Mouse (Mus musculus) embryo, embryonic 10.5 days (tissue): ENCODE measurements at regions not wholly inside any gene's neighbourhood (a gene's known extent, or its start where the extent isn't known, plus 50 kb on each side); places are given as distances from the start of the nearest gene placed in this dataset.

Experiments used
- DNase-seq: peaks from one replicate; pipeline ENCODE4 v3.0.0-alpha.2; 2015; ENCODE audit warnings: low spot score

DNA sequence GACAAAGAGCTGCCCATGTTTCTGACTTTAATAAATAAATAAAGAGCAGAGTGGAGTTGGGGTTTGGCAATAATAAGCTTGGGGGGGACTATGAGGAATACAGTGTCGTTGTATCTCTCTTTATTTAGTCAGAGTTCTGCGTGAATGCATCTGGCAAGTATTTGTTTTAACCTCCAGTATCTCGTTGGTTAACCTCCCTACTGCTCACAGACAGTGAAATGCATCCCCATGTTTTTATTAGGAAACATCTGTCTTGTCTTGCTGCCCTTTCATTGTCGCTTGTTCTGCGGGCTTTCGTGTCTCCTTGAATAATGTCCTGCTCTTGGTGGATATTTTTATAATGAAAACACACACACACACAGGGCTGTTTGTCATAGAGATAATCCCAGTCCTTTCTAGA lies 118.8 kb upstream of the Ccdc54 start:
- no peak for DNase-seq

DNA sequence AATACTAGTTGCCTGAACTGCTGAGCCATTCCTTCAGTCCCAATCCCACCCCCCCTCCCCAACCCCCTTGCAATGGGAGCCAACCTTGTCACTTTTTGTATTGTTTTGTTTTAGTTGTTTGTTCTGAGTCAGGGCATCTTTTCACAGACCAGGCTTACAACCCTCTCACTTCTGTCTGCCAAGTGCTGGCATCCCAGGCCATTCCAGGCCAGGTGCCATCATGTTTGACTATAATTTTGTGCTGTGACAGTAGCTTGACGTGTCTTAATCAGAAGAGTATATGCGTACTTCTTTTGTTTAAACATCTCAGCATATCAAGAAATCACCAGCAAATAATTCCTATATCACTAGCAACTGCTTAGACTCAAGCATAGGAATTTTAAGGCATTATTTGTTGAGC lies 117.0 kb upstream of the Ccdc54 start:
- no peak for DNase-seq

DNA sequence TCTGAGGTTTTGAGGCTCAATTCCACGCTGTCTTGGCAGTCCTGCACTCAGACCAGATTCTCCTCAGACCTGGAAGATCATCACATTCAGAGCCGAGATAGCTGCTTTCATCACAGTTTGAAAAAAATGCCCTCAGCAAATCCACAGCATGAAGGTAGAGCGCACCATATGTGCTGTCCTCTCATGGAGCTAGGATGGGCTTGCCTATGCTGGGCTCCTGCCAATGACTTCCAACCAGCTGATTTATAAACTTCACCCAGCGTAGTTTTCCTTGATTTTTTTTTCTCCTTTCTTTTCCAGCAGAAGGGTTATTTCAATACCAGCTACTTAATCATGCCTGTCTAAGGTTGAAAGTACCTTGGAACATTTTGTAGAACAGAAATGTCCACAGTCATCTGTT lies 115.0 kb upstream of the Ccdc54 start:
- no peak for DNase-seq

DNA sequence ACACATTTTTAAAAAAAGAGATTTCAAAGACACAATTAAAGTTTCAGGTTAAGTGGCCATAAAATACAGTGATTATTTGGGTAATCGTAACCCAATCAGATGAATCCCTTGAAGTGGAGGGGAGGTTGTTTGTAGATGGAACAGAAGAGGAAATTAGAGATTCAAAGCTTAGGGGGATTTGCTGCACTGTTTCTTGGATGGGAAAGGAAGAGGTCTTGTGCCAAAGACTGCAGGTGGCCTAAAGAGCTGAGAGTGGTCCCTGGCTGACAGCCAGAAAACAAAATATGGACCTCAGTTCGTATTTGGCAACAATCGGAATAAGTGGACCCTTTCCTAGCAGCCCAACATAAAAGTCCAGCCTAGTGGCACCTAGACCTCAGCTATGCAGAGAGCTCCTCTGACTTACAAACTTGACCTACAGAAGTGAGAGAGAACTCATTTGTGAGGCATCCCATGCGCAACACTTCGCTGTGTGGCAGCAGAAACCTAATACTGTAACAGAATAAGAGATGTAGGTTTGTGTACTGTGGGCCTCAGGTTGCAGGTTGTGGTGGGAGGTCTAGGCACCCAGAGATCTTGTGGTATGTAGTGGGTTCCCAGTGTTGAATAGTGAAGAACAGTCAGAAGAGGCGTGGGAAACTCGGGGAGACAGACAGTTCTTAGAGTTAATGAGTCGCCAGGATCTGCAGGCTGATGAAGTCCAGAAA lies 110.0 kb upstream of the Ccdc54 start:
- DNase-seq: no peak

DNA sequence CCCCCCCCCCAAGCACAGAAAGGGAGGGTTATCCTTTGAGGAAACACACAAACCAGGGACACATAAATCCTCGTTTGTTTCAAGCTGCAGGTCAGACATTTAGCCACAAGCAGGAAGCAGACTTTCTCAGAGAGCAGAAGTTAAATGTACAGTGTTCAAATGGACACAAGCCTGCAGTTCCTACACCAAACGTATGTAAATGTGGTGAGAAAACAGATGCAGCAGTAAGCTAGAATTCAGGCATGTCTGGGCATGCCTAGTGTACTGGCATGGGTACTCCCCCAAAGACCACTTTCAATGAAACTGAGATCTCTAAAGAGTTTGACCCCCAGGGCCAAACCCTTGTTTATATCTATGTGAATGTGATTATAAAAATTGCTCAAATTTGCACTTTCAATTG lies 109.2 kb upstream of the Ccdc54 start:
- DNase-seq: no peak

DNA sequence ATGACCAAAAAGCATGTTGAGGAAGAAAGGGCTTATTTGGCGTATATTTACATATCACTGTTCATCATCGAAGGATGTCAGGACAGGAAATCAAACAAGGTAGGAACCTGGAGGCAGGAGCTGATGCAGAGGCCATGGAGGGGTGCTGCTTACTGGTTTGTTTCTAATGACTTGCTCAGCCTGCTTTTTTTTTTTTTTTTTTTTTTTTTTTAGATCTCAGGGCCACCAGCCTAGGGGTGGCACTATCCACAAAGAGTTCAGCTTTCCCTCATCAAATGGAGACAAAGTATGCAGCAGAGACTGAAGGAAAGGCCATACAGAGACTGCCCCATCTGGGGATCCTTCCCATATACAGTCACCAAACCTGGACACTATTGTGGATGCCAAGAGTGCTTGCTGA lies 106.8 kb upstream of the Ccdc54 start:
- no peak for DNase-seq

DNA sequence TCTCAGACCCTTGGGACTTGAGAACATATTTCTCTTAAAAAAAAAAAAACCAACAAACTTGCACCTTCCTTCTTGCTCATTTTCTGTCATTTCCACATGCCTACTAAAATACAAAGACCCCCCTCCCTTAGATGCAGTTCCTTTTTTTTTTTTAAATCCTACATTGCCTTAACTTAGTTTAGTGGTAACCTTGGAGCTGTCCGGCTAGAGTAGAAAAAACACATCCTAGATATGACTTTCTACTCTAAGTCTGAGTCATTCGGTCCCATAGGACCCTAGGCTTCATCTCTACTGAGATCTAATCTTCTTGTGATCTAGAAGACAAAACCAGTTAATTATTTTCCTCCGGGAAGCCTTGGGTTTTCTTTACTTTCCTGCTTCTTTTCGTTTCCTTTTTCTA lies 105.1 kb upstream of the Ccdc54 start:
- no peak for DNase-seq

DNA sequence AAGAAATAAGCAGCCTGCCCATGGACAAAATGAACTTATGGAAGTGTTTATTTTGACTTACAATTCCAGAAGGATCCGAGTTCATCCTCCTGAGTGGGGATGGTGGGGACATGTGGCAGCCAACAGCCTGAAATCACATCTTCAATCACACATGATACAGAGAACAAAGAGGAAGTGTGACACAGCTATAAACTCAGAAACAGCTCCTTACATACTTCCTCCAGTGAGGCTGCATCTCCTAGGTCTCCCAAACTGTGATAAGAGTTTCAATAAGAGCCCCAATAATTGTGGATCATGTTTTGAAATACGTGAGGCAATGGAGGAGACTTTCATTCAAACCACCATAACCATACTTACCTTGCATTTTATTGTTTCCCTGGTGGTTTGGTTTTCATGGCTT lies 103.1 kb upstream of the Ccdc54 start:
- no peak for DNase-seq

DNA sequence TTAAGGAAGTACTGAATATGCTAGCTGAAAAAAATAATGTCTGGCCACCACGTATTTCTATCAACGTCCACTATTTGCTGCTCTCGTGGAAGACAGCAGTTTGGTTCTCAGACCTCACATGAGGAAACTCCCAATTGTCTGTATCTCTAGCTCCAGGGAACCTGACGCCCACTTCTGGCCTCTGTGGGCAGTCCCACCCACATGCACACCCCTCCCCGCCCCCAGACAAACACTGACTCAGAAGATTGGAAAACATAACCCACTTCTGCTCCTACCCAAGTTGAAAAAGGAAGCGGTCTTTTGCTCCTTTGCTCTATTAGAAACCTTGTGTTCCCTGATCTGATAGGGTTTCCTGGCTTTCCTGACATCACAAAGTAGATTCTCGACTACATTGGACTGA lies 99.9 kb upstream of the Ccdc54 start:
- DNase-seq: no peak

DNA sequence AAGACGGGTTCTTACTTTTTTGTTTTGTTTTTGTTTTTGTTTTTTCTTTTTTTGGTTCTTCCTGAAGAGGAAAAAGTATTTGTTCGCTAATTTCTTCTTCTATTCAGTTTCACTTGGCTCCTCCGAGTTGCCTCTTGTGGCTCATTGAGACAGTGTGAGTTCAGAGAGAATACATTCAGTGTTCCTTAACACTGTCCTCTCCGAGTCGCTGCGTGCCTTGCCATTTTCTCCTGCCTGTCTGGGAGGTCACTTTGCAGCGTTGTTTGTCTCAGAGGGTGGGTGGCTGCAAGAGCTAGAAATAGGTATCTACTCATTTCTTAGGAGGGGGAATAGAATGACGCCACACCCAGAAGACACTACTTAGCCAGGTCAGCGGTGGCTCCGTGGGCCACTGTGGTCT lies 98.6 kb upstream of the Ccdc54 start:
- DNase-seq: no peak

DNA sequence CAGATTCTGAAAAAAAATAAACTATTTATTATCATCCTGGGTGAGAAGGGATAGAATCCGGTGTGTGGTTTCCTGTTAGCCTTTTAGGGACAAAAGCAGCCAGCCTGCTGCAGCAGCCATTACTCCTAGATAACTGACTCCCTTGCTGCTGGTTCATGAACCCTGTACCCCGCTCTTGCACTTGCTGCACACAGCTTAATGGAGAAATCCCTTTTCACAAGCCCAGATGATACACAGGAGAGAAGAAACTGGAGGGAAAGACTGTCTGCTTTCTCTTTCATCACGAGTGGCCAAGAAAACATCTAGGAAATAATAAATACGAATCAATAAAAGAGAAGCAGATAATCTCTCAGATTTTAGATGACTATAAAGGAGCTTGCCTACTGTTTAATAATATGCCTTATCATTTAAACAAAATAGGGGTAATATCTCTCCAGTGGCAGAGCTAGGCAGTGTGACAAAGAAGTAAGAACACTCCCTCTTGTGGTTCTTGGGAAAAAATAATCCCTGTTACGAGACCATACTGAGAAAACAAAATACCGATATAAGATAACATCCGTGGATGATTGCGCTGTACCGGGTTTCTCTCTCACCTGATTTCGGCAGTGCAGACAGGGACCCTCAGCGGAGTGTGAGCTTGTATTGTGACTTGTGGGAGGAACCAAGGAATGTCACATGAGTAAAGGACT lies 98.0 kb upstream of the Ccdc54 start:
- no peak for DNase-seq

DNA sequence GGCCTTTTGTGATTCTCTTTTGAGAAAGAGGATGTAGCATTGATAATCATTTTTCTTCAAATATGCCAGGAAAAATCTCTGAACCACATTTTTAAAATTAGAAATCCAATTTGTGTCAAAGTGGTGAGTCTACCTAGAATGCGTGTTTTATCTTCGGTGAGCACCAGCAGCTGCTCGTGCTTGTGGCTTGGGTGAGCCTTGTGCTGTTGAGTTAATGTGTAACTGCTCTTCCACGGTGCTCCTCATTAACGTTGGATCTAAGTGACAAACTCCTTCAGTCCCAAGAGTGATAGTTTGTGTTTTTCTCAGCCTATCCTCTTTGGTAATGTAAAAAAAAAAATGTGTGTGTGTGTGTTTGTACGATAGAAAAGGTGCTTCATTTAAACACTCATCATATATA lies 88.7 kb upstream of the Ccdc54 start:
- DNase-seq: no peak

DNA sequence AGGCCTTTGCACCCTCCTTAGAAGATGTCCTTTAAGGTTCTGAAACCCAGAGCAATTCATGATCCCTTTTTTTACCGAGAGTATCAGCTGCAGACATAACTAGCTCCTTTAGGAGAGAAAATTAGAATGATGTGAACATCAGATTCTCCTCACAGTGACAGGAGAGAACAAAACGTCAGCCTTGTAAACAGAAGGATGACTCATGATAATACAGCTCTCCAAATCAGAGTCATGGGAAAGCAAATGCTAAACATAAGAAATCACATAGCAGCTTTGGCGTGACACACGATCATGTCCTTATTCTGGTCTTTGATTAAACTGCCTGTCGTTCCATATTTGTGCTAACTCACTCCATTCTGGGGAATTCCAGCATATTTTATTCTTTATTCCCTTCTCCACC lies 82.4 kb upstream of the Ccdc54 start:
- no peak for DNase-seq

DNA sequence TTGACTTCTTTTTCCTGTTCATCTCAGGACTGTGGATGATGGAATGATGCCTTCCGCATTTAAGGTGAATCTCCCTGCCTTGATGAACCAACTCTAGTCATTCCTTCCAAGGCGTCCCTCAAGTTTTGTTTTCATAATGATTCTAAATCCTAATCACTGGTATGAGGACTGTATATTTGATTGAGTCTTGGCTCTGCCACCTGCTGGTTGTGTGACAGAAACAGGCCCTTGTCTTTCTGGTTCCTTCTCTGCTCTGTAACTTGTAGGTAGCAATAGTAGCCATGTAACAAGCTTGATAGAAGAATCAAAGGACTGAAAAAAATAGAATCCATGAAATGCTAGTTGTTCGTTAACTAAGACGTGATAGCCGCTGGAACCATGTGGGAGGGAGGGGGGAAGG lies 81.8 kb upstream of the Ccdc54 start:
- no peak for DNase-seq

DNA sequence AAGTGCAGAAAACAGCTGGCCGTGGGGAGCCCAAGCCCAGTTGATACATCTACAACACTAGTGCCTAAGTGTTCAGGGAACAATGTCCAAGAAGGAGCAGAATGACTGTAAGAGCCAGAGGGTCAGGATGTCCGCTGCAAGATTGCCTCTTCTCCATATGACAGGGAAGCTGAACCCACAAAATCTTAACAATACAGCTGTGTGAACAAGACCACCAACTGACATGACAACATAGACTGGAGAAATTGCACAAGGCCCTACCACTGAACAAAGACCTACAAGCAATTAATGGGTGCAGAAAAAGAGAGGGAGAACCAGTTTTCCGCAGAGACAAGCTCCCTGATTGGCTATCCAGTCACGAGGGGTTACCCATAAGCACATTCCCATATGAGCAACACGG lies 80.2 kb upstream of the Ccdc54 start:
- no peak for DNase-seq

DNA sequence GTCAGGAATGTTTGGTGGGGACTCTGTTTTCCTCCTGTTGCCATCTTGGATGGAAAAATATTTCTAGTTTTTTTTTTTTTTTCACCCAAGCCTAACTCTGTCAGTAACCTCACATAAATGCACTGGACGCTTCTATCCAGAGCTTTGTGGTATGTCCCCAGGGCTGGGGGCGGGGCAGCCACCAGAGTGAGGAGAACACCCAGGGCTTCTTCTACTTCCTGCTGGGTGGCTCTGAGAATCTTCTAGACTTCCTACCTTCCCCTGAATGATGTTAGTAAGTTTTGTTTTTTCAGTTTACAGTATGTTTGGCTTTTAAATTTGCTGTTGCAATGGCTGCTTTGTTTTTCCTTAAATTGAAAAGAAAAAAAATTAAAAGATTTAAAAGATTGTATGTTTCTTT lies 73.3 kb upstream of the Ccdc54 start:
- no peak for DNase-seq
